Comparison of ENCODE assay signal across 8 mouse cellular contexts in genomic region chr8:85026670-85027515, GRCm38 (mm10). TPM values are rescaled to one million over a fixed set of nuclear protein-coding genes. Genes with fewer than 3 reads are reported as not detected.
A peak's percentile ranks its signal among the peaks of the same experiment; 100 is the strongest.
DNase-seq lines count a peak whose midpoint lies in the region; ATAC-seq and TF ChIP-seq lines count a peak whose summit lies in the region.

Gene Trir (plus strand): TSS chr8:85026823.

- ATAC-seq in forebrain, embryonic 12.5 days (ENCODE audit: low FRiP score) = peak; percentile 80
- ATAC-seq in heart, postnatal 0 days (ENCODE audit: insufficient read depth, low read depth) = peak; percentile 85
- ATAC-seq in liver, embryonic 16.5 days (ENCODE audit: low read depth) = peak; percentile 83
- ATAC-seq in neural tube, embryonic 13.5 days (ENCODE audit: low read depth) = peak; percentile 69

- H3K36me3 ChIP-seq in CH12.LX (replicated peaks in 1 of 2; ENCODE audit: control insufficient read depth in 1 of 2, insufficient read depth in 1 of 2, low read length in 1 of 2) = peaks cover 45 to 54% of the 10 kb centered on the region in 2 experiments
- peaks cover 50% of the 10 kb centered on the region for H3K36me3 ChIP-seq in forebrain, embryonic 12.5 days (replicated peaks)
- peaks cover 41% of the 10 kb centered on the region for H3K36me3 ChIP-seq in heart, postnatal 0 days (replicated peaks; ENCODE audit: control insufficient read depth, insufficient read depth, low read length)
- H3K36me3 ChIP-seq in liver, embryonic 16.5 days (ENCODE audit: control insufficient read depth, insufficient read depth) = peaks cover 34% of the 10 kb centered on the region
- peaks cover 46% of the 10 kb centered on the region for H3K36me3 ChIP-seq in neural tube, embryonic 13.5 days
- no peaks in the 10 kb centered on the region for H3K36me3 ChIP-seq in testis, adult 2 months (ENCODE audit: control insufficient read depth, insufficient read depth, low read length)

- H3K9ac ChIP-seq in CH12.LX (ENCODE audit: insufficient read depth, low read depth) = peak within 1 kb of the TSS; percentile 100
- peak within 1 kb of the TSS; percentile 99 for H3K9ac ChIP-seq in forebrain, embryonic 12.5 days
- peak within 1 kb of the TSS; percentile 98 for H3K9ac ChIP-seq in heart, postnatal 0 days (replicated peaks; ENCODE audit: low read depth, low read length)
- H3K9ac ChIP-seq in liver, embryonic 16.5 days (ENCODE audit: low read depth, low read length) = peak within 1 kb of the TSS; percentile 99
- peak within 1 kb of the TSS; percentile 99 for H3K9ac ChIP-seq in neural tube, embryonic 13.5 days

- dilution Hi-C loops in CH12.LX (cut with MboI; ENCODE audit: extremely low pct_ligation_motif_present, extremely low pct_unique_long_range_greater_than_20kb, low sequenced_read_pairs) = no loop called here

- peaks cover 10 to 53% of the 10 kb centered on the region in 2 experiments for H3K4me1 ChIP-seq in CH12.LX (ENCODE audit: control insufficient read depth in 1 of 2, insufficient read depth in 2 of 2)
- peaks cover 47% of the 10 kb centered on the region for H3K4me1 ChIP-seq in forebrain, embryonic 12.5 days
- H3K4me1 ChIP-seq in heart, postnatal 0 days (ENCODE audit: control insufficient read depth, insufficient read depth) = peaks cover 31% of the 10 kb centered on the region
- peaks cover 35% of the 10 kb centered on the region for H3K4me1 ChIP-seq in liver, embryonic 16.5 days (ENCODE audit: control insufficient read depth, low read depth, low read length)
- peaks cover 43% of the 10 kb centered on the region for H3K4me1 ChIP-seq in neural tube, embryonic 13.5 days (replicated peaks)
- H3K4me1 ChIP-seq in testis, adult 2 months (ENCODE audit: control insufficient read depth, insufficient read depth, low read length) = peaks cover 5% of the 10 kb centered on the region

- H3K4me2 ChIP-seq in CH12.LX (ENCODE audit: insufficient read depth, low read depth, poor library complexity, severe bottlenecking) = peak within 1 kb of the TSS; percentile 98
- H3K4me2 ChIP-seq in forebrain, embryonic 12.5 days = peak within 1 kb of the TSS; percentile 97
- peak within 1 kb of the TSS; percentile 91 for H3K4me2 ChIP-seq in heart, postnatal 0 days (ENCODE audit: low read depth, low read length)
- peak within 1 kb of the TSS; percentile 93 for H3K4me2 ChIP-seq in liver, embryonic 16.5 days (ENCODE audit: low read depth, low read length)
- H3K4me2 ChIP-seq in neural tube, embryonic 13.5 days = peak within 1 kb of the TSS; percentile 96

- in situ Hi-C loops in CH12.LX (cut with MboI; ENCODE audit: low pct_ligation_motif_present, low pct_unique_long_range_greater_than_20kb, low sequenced_read_pairs) = loop anchor here (5.0 kb wide), 1 partner anchor 35 kb away; the partner anchor contains the start of gene Hook2

- H3K4me3 ChIP-seq in CH12.LX (replicated peaks in 1 of 3; ENCODE audit: low read depth in 2 of 3, low read length in 2 of 3, poor library complexity in 1 of 3) = peak within 1 kb of the TSS; percentile 78 to 94 (median 85)
- peak within 1 kb of the TSS; percentile 99 for H3K4me3 ChIP-seq in forebrain, embryonic 12.5 days (replicated peaks)
- H3K4me3 ChIP-seq in heart, postnatal 0 days (ENCODE audit: low read depth, low read length) = peak within 1 kb of the TSS; percentile 97
- H3K4me3 ChIP-seq in liver, embryonic 16.5 days (ENCODE audit: low read depth, low read length) = peak within 1 kb of the TSS; percentile 96
- peak within 1 kb of the TSS; percentile 86 for H3K4me3 ChIP-seq in neural tube, embryonic 13.5 days
- H3K4me3 ChIP-seq in testis, adult 2 months (ENCODE audit: control insufficient read depth, low read depth, low read length) = peak within 1 kb of the TSS; percentile 99

- H3K79me2 ChIP-seq in CH12.LX (replicated peaks; ENCODE audit: control insufficient read depth, extremely low read depth, insufficient read depth, poor library complexity, severe bottlenecking) = peaks cover 49% of the 10 kb centered on the region

- H3K27me3 ChIP-seq in CH12.LX (replicated peaks) = no peaks in the 10 kb centered on the region
- H3K27me3 ChIP-seq in forebrain, embryonic 12.5 days = no peaks in the 10 kb centered on the region
- no peaks in the 10 kb centered on the region for H3K27me3 ChIP-seq in heart, postnatal 0 days (ENCODE audit: control insufficient read depth, insufficient read depth, low read length)
- no peaks in the 10 kb centered on the region for H3K27me3 ChIP-seq in liver, embryonic 16.5 days (ENCODE audit: control insufficient read depth, insufficient read depth, low read depth, low read length)
- no peaks in the 10 kb centered on the region for H3K27me3 ChIP-seq in neural tube, embryonic 13.5 days
- H3K27me3 ChIP-seq in testis, adult 2 months (ENCODE audit: control insufficient read depth, insufficient read depth, low read length) = no peaks in the 10 kb centered on the region

- no peak for TF ChIP-seq CTCF in CH12.LX (conservative IDR thresholded peaks at IDR 0.05 in 1 of 2, IDR thresholded peaks at IDR 0.05 in 1 of 2; ENCODE audit: low read depth in 2 of 2, low read length in 2 of 2)
- TF ChIP-seq CTCF in heart, postnatal 0 days (IDR thresholded peaks at IDR 0.05; ENCODE audit: low read depth) = no peak
- TF ChIP-seq CTCF in testis, adult 2 months (IDR thresholded peaks at IDR 0.05; ENCODE audit: control insufficient read depth, insufficient read depth, insufficient replicate concordance, low read depth, low read length) = no peak

- no peak for TF ChIP-seq RAD21 in CH12.LX (IDR thresholded peaks at IDR 0.05; ENCODE audit: low read depth, low read length)

- TF ChIP-seq EP300 in CH12.LX (IDR thresholded peaks at IDR 0.05; ENCODE audit: low read length) = no peak
- TF ChIP-seq EP300 in heart, postnatal 0 days (IDR thresholded peaks at IDR 0.05; ENCODE audit: low read depth) = peak; percentile 46; the same call in 1 of the 2 replicates

- peak; percentile 98 for DNase-seq in CH12.LX (ENCODE audit: extremely low read depth)
- peak; percentile 98 for DNase-seq in c-Kit-positive CD71-positive TER-119-negative erythroid progenitor cells, embryonic 14.5 days (ENCODE audit: low read depth)
- peak; percentile 98 for DNase-seq in heart, postnatal 0 days (ENCODE audit: low spot score)
- DNase-seq in kidney, postnatal 4 days = peak; percentile 97 to 98

- WGBS in forebrain, embryonic 12.5 days = under 1% methylated on average over 73 of the region's 75 CpGs
- under 1% methylated on average over 74 of the region's 75 CpGs for WGBS in heart, postnatal 0 days
- under 1% methylated on average over 75 of the region's 75 CpGs for WGBS in liver, embryonic 16.5 days (ENCODE audit: insufficient replicate concordance)
- under 1% methylated on average over 75 of the region's 75 CpGs for WGBS in neural tube, embryonic 13.5 days

- no peaks in the 10 kb centered on the region for H3K9me3 ChIP-seq in CH12.LX (replicated peaks; ENCODE audit: low read length)
- H3K9me3 ChIP-seq in forebrain, embryonic 12.5 days = no peaks in the 10 kb centered on the region
- no peaks in the 10 kb centered on the region for H3K9me3 ChIP-seq in heart, postnatal 0 days (replicated peaks; ENCODE audit: control insufficient read depth, low read length)
- H3K9me3 ChIP-seq in liver, embryonic 16.5 days (replicated peaks; ENCODE audit: control insufficient read depth, low read length) = no peaks in the 10 kb centered on the region
- no peaks in the 10 kb centered on the region for H3K9me3 ChIP-seq in neural tube, embryonic 13.5 days

- peak within 1 kb of the TSS; percentile 68 for H3K27ac ChIP-seq in CH12.LX (ENCODE audit: insufficient read depth, low read depth)
- H3K27ac ChIP-seq in forebrain, embryonic 12.5 days = peak within 1 kb of the TSS; percentile 88
- peak within 1 kb of the TSS; percentile 82 for H3K27ac ChIP-seq in heart, postnatal 0 days (ENCODE audit: low read depth)
- peak within 1 kb of the TSS; percentile 94 for H3K27ac ChIP-seq in liver, embryonic 16.5 days (ENCODE audit: low read length)
- peak within 1 kb of the TSS; percentile 93 for H3K27ac ChIP-seq in neural tube, embryonic 13.5 days (replicated peaks)
- H3K27ac ChIP-seq in testis, adult 2 months (ENCODE audit: control insufficient read depth, insufficient read depth, low read depth, low read length) = peak within 1 kb of the TSS; percentile 90

- peak; percentile 97 for TF ChIP-seq POLR2A in CH12.LX (IDR thresholded peaks at IDR 0.05; ENCODE audit: low read depth, low read length)
- TF ChIP-seq POLR2A in testis, adult 2 months (IDR thresholded peaks at IDR 0.05; ENCODE audit: control insufficient read depth, low read depth, low read length) = peak; percentile 94

TF ChIP-seq in CH12.LX, 34 proteins besides CTCF, POLR2A, EP300 and RAD21 (continues in another document):
- TF ChIP-seq SIN3A (IDR thresholded peaks at IDR 0.05; ENCODE audit: low read length) = peak; percentile 87
- TF ChIP-seq CHD1 (IDR thresholded peaks at IDR 0.05; ENCODE audit: low read depth, low read length) = no peak
- peak; percentile 82; the same call in 1 of the 2 replicates for TF ChIP-seq KAT2A (IDR thresholded peaks at IDR 0.05; ENCODE audit: insufficient replicate concordance, low read length)
- TF ChIP-seq JUN (IDR thresholded peaks at IDR 0.05; ENCODE audit: insufficient read depth, low read depth, low read length) = no peak
- TF ChIP-seq ELF1 (IDR thresholded peaks at IDR 0.05; ENCODE audit: low read depth, low read length) = peak; percentile 69
- TF ChIP-seq ZNF384 (IDR thresholded peaks at IDR 0.05; ENCODE audit: low read depth, low read length) = no peak
- no peak for TF ChIP-seq USF2 (conservative IDR thresholded peaks at IDR 0.05; ENCODE audit: low read depth, low read length)
- peak; percentile 81 for TF ChIP-seq POLR2AphosphoS2 (IDR thresholded peaks at IDR 0.05; ENCODE audit: low read depth, low read length)
- TF ChIP-seq USF1 (IDR thresholded peaks at IDR 0.05; ENCODE audit: low read depth, low read length) = no peak
- TF ChIP-seq GABPA (IDR thresholded peaks at IDR 0.05; ENCODE audit: insufficient replicate concordance, low read depth, low read length) = no peak
- peak; percentile 62 for TF ChIP-seq NRF1 (IDR thresholded peaks at IDR 0.05; ENCODE audit: low read depth, low read length)
- TF ChIP-seq MYC (IDR thresholded peaks at IDR 0.05; ENCODE audit: low read depth, low read length) = peak; percentile 72; the same call in 1 of the 2 replicates
- TF ChIP-seq ETS1 (conservative IDR thresholded peaks at IDR 0.05; ENCODE audit: low read depth, low read length) = no peak

RNA-seq across cellular contexts. Expression of gene Trir, which starts in this region (rescaled TPM):
- total RNA-seq in CH12.LX (2012; rRNA removed) (151 and 202 TPM in 2 replicates), CH12.LX (2014; rRNA removed) (190 and 209 TPM in 2 replicates)
- polyA plus RNA-seq in CH12.LX (2012; ENCODE audit: insufficient read length, low read depth) = 185 and 244 TPM in 2 replicates
- 156 and 175 TPM in 2 replicates for polyA plus RNA-seq in forebrain, embryonic 12.5 days (2016; fragmentation: Nextera tagmentation; extraction: Ambion mirVana)
- 98.5 and 196 TPM in 2 replicates for total RNA-seq in heart, postnatal 0 days (2014; rRNA removed; ENCODE audit: low replicate concordance)
- polyA plus RNA-seq in heart, postnatal 0 days (2015; fragmentation: Nextera tagmentation; extraction: Ambion mirVana) = 62.4 and 66.5 TPM in 2 replicates
- polyA plus RNA-seq in liver, embryonic 16.5 days (2015; fragmentation: Nextera tagmentation; extraction: Ambion mirVana) = 49.2 and 50.0 TPM in 2 replicates
- 147 and 170 TPM in 2 replicates for polyA plus RNA-seq in neural tube, embryonic 13.5 days (2015; fragmentation: Nextera tagmentation; extraction: Ambion mirVana)
- 82.1 and 88.6 TPM in 2 replicates for polyA plus RNA-seq in testis, adult 2 months (2012; rRNA removed)

Comparison
In these comparisons a context has a peak if more than half of its experiments do, and no peak if none do; other contexts are left out.
1. Peak in every context shown above with its lines: DNase-seq, ATAC-seq, H3K4me3 ChIP-seq and H3K27ac ChIP-seq.